Mouse (Mus musculus): ENCODE data around the gene Caskin2. TPM values are rescaled to one million over a fixed set of nuclear protein-coding genes. Genes with fewer than 3 reads are reported as not detected.
A peak's percentile ranks its signal among the peaks of the same experiment; 100 is the strongest.
"Not testable (repeated sequence)": the region's sequence is repeated elsewhere in the genome, so short reads cannot be mapped to it uniquely, and the experiment has no call there.

Caskin2 gene
- polyA plus RNA-seq (2014; fragmentation: Nextera tagmentation; extraction: Ambion mirVana) = 21.0 and 21.1 TPM in 2 replicates

- Histone ChIP-seq H3K9ac (ENCODE audit: low read length) (peak within 1 kb of the TSS; percentile 93), H3K4me3 (ENCODE audit: control insufficient read depth in 1 of 2, insufficient read depth in 1 of 2, low read depth in 1 of 2, low read length in 2 of 2) (peak within 1 kb of the TSS; percentile 89 to 93), H3K4me2 (ENCODE audit: low read length) (peak within 1 kb of the TSS; percentile 97), H3K4me1 (ENCODE audit: control insufficient read depth in 2 of 2, insufficient read depth in 2 of 2, low read length in 2 of 2) (peaks cover 43 to 51% of the 10 kb centered on the region in 2 experiments), H3K27ac (replicated peaks in 1 of 2; ENCODE audit: control insufficient read depth in 1 of 2, insufficient read depth in 1 of 2, low read depth in 2 of 2, low read length in 2 of 2) (peak within 1 kb of the TSS; percentile 83 to 91), H3K27me3 (ENCODE audit: control insufficient read depth, insufficient read depth, low read length) (no peaks in the 10 kb centered on the region), H3K9me3 (ENCODE audit: control insufficient read depth, low read length) (no peaks in the 10 kb centered on the region), H3K36me3 (ENCODE audit: control insufficient read depth, insufficient read depth, low read length) (peaks cover 44% of the 10 kb centered on the region)
- peak; percentile 85 for ATAC-seq (ENCODE audit: insufficient number of reproducible peaks, insufficient read depth, low FRiP score, low read depth)
- WGBS = under 1% methylated on average over 44 of the region's 44 CpGs
Measured at GRCm38 (mm10) chr11:115813507-115814296, at the start of gene Caskin2. TSS of gene Caskin2 (minus strand) at chr11:115813639.

- peak overlapping the region; percentile 35 to 43 for H3K4me3 ChIP-seq (ENCODE audit: control insufficient read depth in 1 of 2, insufficient read depth in 1 of 2, low read depth in 1 of 2, low read length in 2 of 2)
- no peaks in the 10 kb centered on the region; a peak in 1 of 4 replicates for H3K4me1 ChIP-seq (ENCODE audit: control insufficient read depth in 2 of 2, insufficient read depth in 2 of 2, low read length in 2 of 2)
- peak overlapping the region; percentile 65 for H3K9ac ChIP-seq (ENCODE audit: low read length)
- ATAC-seq (ENCODE audit: insufficient number of reproducible peaks, insufficient read depth, low FRiP score, low read depth) = peak; percentile 82
- H3K4me2 ChIP-seq (ENCODE audit: low read length) = peak overlapping the region; percentile 78
- 1% methylated on average over 71 of the region's 75 CpGs for WGBS
- H3K27ac ChIP-seq (replicated peaks in 1 of 2; ENCODE audit: control insufficient read depth in 1 of 2, insufficient read depth in 1 of 2, low read depth in 2 of 2, low read length in 2 of 2) = no peak overlapping the region
- H3K9me3 ChIP-seq (ENCODE audit: control insufficient read depth, low read length) = no peaks in the 10 kb centered on the region
- peaks cover 16% of the 10 kb centered on the region; the same call in 1 of the 2 replicates for H3K36me3 ChIP-seq (ENCODE audit: control insufficient read depth, insufficient read depth, low read length)
- H3K27me3 ChIP-seq (ENCODE audit: control insufficient read depth, insufficient read depth, low read length) = peaks cover 42% of the 10 kb centered on the region
Measured at GRCm38 (mm10) chr11:115859143-115859945, 45.9 kb upstream of the Caskin2 start.

- no peak for ATAC-seq (ENCODE audit: insufficient number of reproducible peaks, insufficient read depth, low FRiP score, low read depth)
- H3K4me1 ChIP-seq (ENCODE audit: control insufficient read depth in 2 of 2, insufficient read depth in 2 of 2, low read length in 2 of 2) = no peaks in the 10 kb centered on the region; a peak in 1 of 4 replicates
- peak within 1 kb of the TSS; percentile 35 to 43 for H3K4me3 ChIP-seq (ENCODE audit: control insufficient read depth in 1 of 2, insufficient read depth in 1 of 2, low read depth in 1 of 2, low read length in 2 of 2)
- WGBS = 14% methylated on average over 27 of the region's 27 CpGs
- H3K27me3 ChIP-seq (ENCODE audit: control insufficient read depth, insufficient read depth, low read length) = peaks cover 42% of the 10 kb centered on the region
- H3K4me2 ChIP-seq (ENCODE audit: low read length) = peak within 1 kb of the TSS; percentile 78
- H3K27ac ChIP-seq (replicated peaks in 1 of 2; ENCODE audit: control insufficient read depth in 1 of 2, insufficient read depth in 1 of 2, low read depth in 2 of 2, low read length in 2 of 2) = no peak within 1 kb of the TSS
- H3K36me3 ChIP-seq (ENCODE audit: control insufficient read depth, insufficient read depth, low read length) = peaks cover 26% of the 10 kb centered on the region
- no peaks in the 10 kb centered on the region for H3K9me3 ChIP-seq (ENCODE audit: control insufficient read depth, low read length)
- peak within 1 kb of the TSS; percentile 65 for H3K9ac ChIP-seq (ENCODE audit: low read length)
Measured at GRCm38 (mm10) chr11:115858354-115858753, 44.9 kb upstream of the Caskin2 start, which contains the start of gene Myo15b. TSS of gene Myo15b (plus strand) at chr11:115858406.

GRCm38 (mm10) chr11:115857936-115858335 lies 44.5 kb upstream of the Caskin2 start:
- no peak for ATAC-seq (ENCODE audit: insufficient number of reproducible peaks, insufficient read depth, low FRiP score, low read depth)
- H3K36me3 ChIP-seq (ENCODE audit: control insufficient read depth, insufficient read depth, low read length) = peaks cover 29% of the 10 kb centered on the region
- H3K9me3 ChIP-seq (ENCODE audit: control insufficient read depth, low read length) = no peaks in the 10 kb centered on the region
- no peak overlapping the region for H3K9ac ChIP-seq (ENCODE audit: low read length)
- WGBS = 59% methylated on average over 13 of the region's 13 CpGs
- peaks cover 42% of the 10 kb centered on the region for H3K27me3 ChIP-seq (ENCODE audit: control insufficient read depth, insufficient read depth, low read length)
- no peaks in the 10 kb centered on the region; a peak in 1 of 4 replicates for H3K4me1 ChIP-seq (ENCODE audit: control insufficient read depth in 2 of 2, insufficient read depth in 2 of 2, low read length in 2 of 2)
- H3K4me3 ChIP-seq (ENCODE audit: control insufficient read depth in 1 of 2, insufficient read depth in 1 of 2, low read depth in 1 of 2, low read length in 2 of 2) = no peak overlapping the region
- no peak overlapping the region for H3K4me2 ChIP-seq (ENCODE audit: low read length)
- no peak overlapping the region for H3K27ac ChIP-seq (replicated peaks in 1 of 2; ENCODE audit: control insufficient read depth in 1 of 2, insufficient read depth in 1 of 2, low read depth in 2 of 2, low read length in 2 of 2)

GRCm38 (mm10) chr11:115857146-115857545 lies 43.7 kb upstream of the Caskin2 start:
- not testable (repeated sequence) for ATAC-seq (ENCODE audit: insufficient number of reproducible peaks, insufficient read depth, low FRiP score, low read depth); H3K9me3 ChIP-seq (ENCODE audit: control insufficient read depth, low read length); H3K9ac ChIP-seq (ENCODE audit: low read length); H3K27ac ChIP-seq (replicated peaks in 1 of 2; ENCODE audit: control insufficient read depth in 1 of 2, insufficient read depth in 1 of 2, low read depth in 2 of 2, low read length in 2 of 2); H3K4me2 ChIP-seq (ENCODE audit: low read length); H3K4me1 ChIP-seq (ENCODE audit: control insufficient read depth in 2 of 2, insufficient read depth in 2 of 2, low read length in 2 of 2); H3K4me3 ChIP-seq (ENCODE audit: control insufficient read depth in 1 of 2, insufficient read depth in 1 of 2, low read depth in 1 of 2, low read length in 2 of 2)
- Histone ChIP-seq H3K36me3 (ENCODE audit: control insufficient read depth, insufficient read depth, low read length) (peaks cover 37% of the 10 kb centered on the region), H3K27me3 (ENCODE audit: control insufficient read depth, insufficient read depth, low read length) (peaks cover 42% of the 10 kb centered on the region)
- WGBS = 94% methylated on average over 4 of the region's 4 CpGs

- Histone ChIP-seq H3K4me2 (ENCODE audit: low read length) (no peak overlapping the region), H3K9ac (ENCODE audit: low read length) (no peak overlapping the region), H3K27me3 (ENCODE audit: control insufficient read depth, insufficient read depth, low read length) (peaks cover 19% of the 10 kb centered on the region), H3K4me3 (ENCODE audit: control insufficient read depth in 1 of 2, insufficient read depth in 1 of 2, low read depth in 1 of 2, low read length in 2 of 2) (no peak overlapping the region), H3K4me1 (ENCODE audit: control insufficient read depth in 2 of 2, insufficient read depth in 2 of 2, low read length in 2 of 2) (no peaks in the 10 kb centered on the region; a peak in 1 of 4 replicates), H3K36me3 (ENCODE audit: control insufficient read depth, insufficient read depth, low read length) (peaks cover 62% of the 10 kb centered on the region), H3K27ac (replicated peaks in 1 of 2; ENCODE audit: control insufficient read depth in 1 of 2, insufficient read depth in 1 of 2, low read depth in 2 of 2, low read length in 2 of 2) (no peak overlapping the region), H3K9me3 (ENCODE audit: control insufficient read depth, low read length) (no peaks in the 10 kb centered on the region)
- 73% methylated on average over 6 of the region's 6 CpGs for WGBS
- ATAC-seq (ENCODE audit: insufficient number of reproducible peaks, insufficient read depth, low FRiP score, low read depth) = no peak
Measured at GRCm38 (mm10) chr11:115854674-115855073, 41.2 kb upstream of the Caskin2 start.

GRCm38 (mm10) chr11:115845819-115846218 lies 32.4 kb upstream of the Caskin2 start:
- Histone ChIP-seq H3K9me3 (ENCODE audit: control insufficient read depth, low read length) (peaks cover 5% of the 10 kb centered on the region; the same call in 1 of the 2 replicates), H3K36me3 (ENCODE audit: control insufficient read depth, insufficient read depth, low read length) (peaks cover 59% of the 10 kb centered on the region), H3K27me3 (ENCODE audit: control insufficient read depth, insufficient read depth, low read length) (no peaks in the 10 kb centered on the region), H3K9ac (ENCODE audit: low read length) (no peak overlapping the region), H3K4me2 (ENCODE audit: low read length) (no peak overlapping the region), H3K27ac (replicated peaks in 1 of 2; ENCODE audit: control insufficient read depth in 1 of 2, insufficient read depth in 1 of 2, low read depth in 2 of 2, low read length in 2 of 2) (no peak overlapping the region), H3K4me1 (ENCODE audit: control insufficient read depth in 2 of 2, insufficient read depth in 2 of 2, low read length in 2 of 2) (peaks cover 28 to 30% of the 10 kb centered on the region in 2 experiments), H3K4me3 (ENCODE audit: control insufficient read depth in 1 of 2, insufficient read depth in 1 of 2, low read depth in 1 of 2, low read length in 2 of 2) (no peak overlapping the region)
- 97% methylated on average over 2 of the region's 2 CpGs for WGBS
- no peak for ATAC-seq (ENCODE audit: insufficient number of reproducible peaks, insufficient read depth, low FRiP score, low read depth)
